Mouse (Mus musculus) ES-E14 (cell line): Measurements from ENCODE around the gene Tiam1. TPM values are rescaled to one million over a fixed set of nuclear protein-coding genes. Genes with fewer than 3 reads are reported as not detected.

Experiments used
- DNase-seq: peaks from one replicate; pipeline ENCODE4 v3.0.0-alpha.2; 2013; ENCODE audit warnings: low read depth, low spot score
- H3K27ac ChIP-seq: 2 replicates; pipeline ENCODE4 v1.5.1; 2012; ENCODE audit warnings: low read depth, mild to moderate bottlenecking, low read length, moderate library complexity, mixed read lengths; ENCODE audit not compliant: poor library complexity, insufficient read depth, severe bottlenecking
- H3K36me3 ChIP-seq: 2 replicates; pipeline ENCODE4 v1.6.1; 2012; ENCODE audit warnings: mild to moderate bottlenecking, low read length, moderate library complexity, mixed read lengths; ENCODE audit not compliant: control insufficient read depth, poor library complexity, insufficient read depth, severe bottlenecking
- H3K4me1 ChIP-seq, 2 experiments: fragments of 150-350 bp in 1 of 2; sonication (generic) in 1 of 2; 2 replicates each; pipeline ENCODE4 v1.6.1; 2012; ENCODE audit warnings: low read length in 2 of 2, mild to moderate bottlenecking in 1 of 2, mixed read lengths in 1 of 2; ENCODE audit not compliant: control insufficient read depth in 2 of 2, insufficient read depth in 2 of 2, poor library complexity in 1 of 2
- H3K4me3 ChIP-seq, 2 experiments: fragments of 150-350 bp in 1 of 2; sonication (generic) in 1 of 2; 2 replicates each; pipeline ENCODE4 v1.5.1; 2012; ENCODE audit warnings: low read length in 2 of 2, low read depth in 1 of 2, mild to moderate bottlenecking in 1 of 2, mixed read lengths in 1 of 2; ENCODE audit not compliant: insufficient read depth in 1 of 2, poor library complexity in 1 of 2, severe bottlenecking in 1 of 2
- H3K9ac ChIP-seq: 2 replicates; pipeline ENCODE4 v1.6.1; 2012; ENCODE audit warnings: low read depth, mild to moderate bottlenecking, low read length, mixed read lengths; ENCODE audit not compliant: poor library complexity, insufficient read depth, severe bottlenecking
- H3K9me3 ChIP-seq: fragments of 150-350 bp; sonication (generic); 2 replicates; pipeline ENCODE4 v1.6.1; 2012; ENCODE audit warnings: low read depth, mild to moderate bottlenecking, low read length; ENCODE audit not compliant: control insufficient read depth, insufficient read depth
- CHD2 ChIP-seq: IDR thresholded peaks from 2 replicates; pipeline ENCODE4 v1.6.1; 2014; ENCODE audit warnings: mild to moderate bottlenecking, low read depth, low read length, inconsistent platforms
- HCFC1 ChIP-seq: IDR thresholded peaks from 2 replicates; pipeline ENCODE4 v1.6.1; 2012; ENCODE audit warnings: low read length, inconsistent platforms, borderline replicate concordance; ENCODE audit not compliant: insufficient read depth
- MAFK ChIP-seq: IDR thresholded peaks from 2 replicates; pipeline ENCODE4 v1.6.1; 2014; ENCODE audit warnings: mild to moderate bottlenecking, low read depth, low read length, inconsistent platforms; ENCODE audit not compliant: insufficient read depth
- ZC3H11A ChIP-seq: IDR thresholded peaks from 2 replicates; pipeline ENCODE4 v1.6.1; 2012; ENCODE audit warnings: low read depth, mild to moderate bottlenecking, inconsistent platforms, low read length, borderline replicate concordance
- ZNF384 ChIP-seq: IDR thresholded peaks from 2 replicates; pipeline ENCODE4 v1.6.1; 2012; ENCODE audit warnings: low read depth, low read length, inconsistent platforms
- in situ Hi-C, 2 experiments: fragments of 600-800 bp; cut with MboI; formaldehyde crosslinking; loops; one replicate each; pipeline ENCODE4 v1.15.1; 2025; ENCODE audit warnings: low sequenced_read_pairs in 2 of 2, inconsistent platforms in 1 of 2; ENCODE audit not compliant: unreplicated experiment in 2 of 2
- total RNA-seq: library from RNA; depleted of rRNA; stranded (reverse); fragments of 300-350 nt; gene quantifications from 2 replicates; pipeline ENCODE4 v1.2.3, GENCODE M21; 2012

Tiam1 gene
- total RNA-seq, 1 experiment, result 15.7 TPM

DNA sequence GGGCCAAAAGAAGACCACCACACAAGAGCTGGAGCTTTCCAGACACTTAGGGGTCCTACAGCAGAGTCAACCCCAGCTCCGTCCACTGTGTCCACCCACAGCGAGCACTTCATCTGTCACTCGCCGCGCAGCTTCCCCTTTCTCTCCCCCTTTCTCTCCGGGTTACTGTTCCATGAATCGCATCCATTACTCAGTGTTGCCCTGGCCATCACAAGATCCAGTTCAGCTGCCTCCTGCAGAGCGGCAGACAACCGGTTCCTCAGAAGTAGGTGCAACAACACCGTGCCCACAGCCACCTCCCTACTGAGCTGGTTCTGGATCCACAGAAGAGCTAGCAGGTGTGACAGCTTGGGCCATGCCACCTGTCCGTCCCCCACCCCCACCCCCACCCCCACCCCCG lies 184.6 kb downstream of the Tiam1 start:
- in situ Hi-C loops, result no loop called here
- no peak for DNase-seq
- no peak overlapping the region for H3K9ac ChIP-seq
- H3K4me3 ChIP-seq, result no peak overlapping the region
- no peaks in the 10 kb centered on the region for H3K9me3 ChIP-seq
- peaks cover 9 to 17% of the 10 kb centered on the region in 2 experiments for H3K4me1 ChIP-seq
- TF ChIP-seq ZNF384 (no peak), ZC3H11A (no peak), CHD2 (no peak), HCFC1 (no peak), MAFK (no peak)
- no peak overlapping the region for H3K27ac ChIP-seq
- H3K36me3 ChIP-seq, result no peaks in the 10 kb centered on the region

DNA sequence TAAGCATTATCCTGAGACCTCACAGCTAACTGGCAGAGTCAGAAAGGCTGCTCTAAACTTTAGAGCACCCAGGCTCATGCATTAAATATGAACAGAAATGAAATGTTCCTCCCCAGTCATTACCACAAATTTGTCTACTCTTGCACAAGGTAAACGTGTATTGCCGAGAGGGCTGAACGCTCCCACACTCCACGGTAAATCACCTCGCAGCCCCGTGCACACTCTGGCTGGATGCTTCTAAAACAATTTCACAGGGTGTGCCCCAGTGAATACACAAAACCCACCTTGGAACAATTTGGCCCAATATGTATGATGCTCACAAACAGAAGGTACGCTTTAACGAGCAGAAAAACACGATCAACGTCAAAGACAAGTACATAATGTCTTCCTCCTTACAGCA lies 185.5 kb downstream of the Tiam1 start:
- Histone ChIP-seq H3K4me1 (peaks cover 13 to 18% of the 10 kb centered on the region in 2 experiments), H3K9me3 (no peaks in the 10 kb centered on the region), H3K4me3 (no peak overlapping the region), H3K36me3 (no peaks in the 10 kb centered on the region), H3K27ac (no peak overlapping the region), H3K9ac (no peak overlapping the region)
- TF ChIP-seq CHD2, result no peak
- no peak for TF ChIP-seq ZC3H11A
- no peak for TF ChIP-seq HCFC1
- TF ChIP-seq ZNF384, result no peak
- TF ChIP-seq MAFK, result no peak
- in situ Hi-C loops, result no loop called here
- no peak for DNase-seq

DNA sequence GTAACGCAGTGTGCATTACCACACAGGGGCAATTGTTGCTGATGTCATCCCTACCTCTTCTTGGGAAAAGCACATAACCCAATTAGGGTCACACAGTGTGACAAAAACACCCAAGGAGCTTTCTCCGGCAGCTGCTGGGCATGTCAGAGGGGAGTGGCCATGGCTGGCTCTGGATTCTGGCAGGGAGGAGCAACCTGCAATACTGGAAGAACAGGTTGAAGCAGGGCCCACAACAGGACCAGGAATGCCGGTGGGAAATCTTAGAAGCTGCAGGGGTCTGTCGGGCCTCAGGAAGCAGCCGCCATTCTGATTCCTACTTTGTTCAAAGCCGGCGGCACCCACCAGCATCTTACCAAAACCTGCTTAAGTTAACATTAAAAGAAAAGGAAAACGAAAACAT lies 189.0 kb downstream of the Tiam1 start:
- Histone ChIP-seq H3K4me1 (peaks cover 13 to 19% of the 10 kb centered on the region in 2 experiments), H3K9ac (no peak overlapping the region), H3K4me3 (peak overlapping the region in 1 of 2 experiments; percentile 22; a peak in 2 of 4 replicates), H3K36me3 (no peaks in the 10 kb centered on the region), H3K9me3 (no peaks in the 10 kb centered on the region), H3K27ac (peak overlapping the region; percentile 32)
- TF ChIP-seq HCFC1 (no peak), ZNF384 (no peak), MAFK (no peak), ZC3H11A (no peak)
- no peak for DNase-seq
- in situ Hi-C loops, result no loop called here

DNA sequence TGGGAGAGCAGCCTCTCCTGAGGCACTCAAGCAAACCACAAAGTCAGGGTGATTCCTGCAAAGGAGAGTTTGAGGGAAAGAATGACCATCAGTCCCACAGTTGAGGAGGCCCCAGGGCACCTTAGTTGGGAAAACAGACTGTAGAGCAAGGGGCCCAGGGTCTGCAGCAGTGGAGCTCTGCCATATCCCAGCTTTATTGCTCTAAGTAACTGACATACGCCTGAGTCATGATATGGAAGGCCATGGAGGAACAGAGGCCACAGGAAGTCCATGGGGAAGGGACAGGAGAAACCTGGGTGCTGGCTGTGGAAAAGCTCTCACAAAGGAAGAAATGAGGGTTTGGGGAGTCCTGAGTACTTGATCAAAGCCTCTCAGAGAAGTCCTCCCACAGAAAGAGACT lies 189.5 kb downstream of the Tiam1 start:
- H3K27ac ChIP-seq, result peak overlapping the region; percentile 32
- in situ Hi-C loops, result no loop called here

DNA sequence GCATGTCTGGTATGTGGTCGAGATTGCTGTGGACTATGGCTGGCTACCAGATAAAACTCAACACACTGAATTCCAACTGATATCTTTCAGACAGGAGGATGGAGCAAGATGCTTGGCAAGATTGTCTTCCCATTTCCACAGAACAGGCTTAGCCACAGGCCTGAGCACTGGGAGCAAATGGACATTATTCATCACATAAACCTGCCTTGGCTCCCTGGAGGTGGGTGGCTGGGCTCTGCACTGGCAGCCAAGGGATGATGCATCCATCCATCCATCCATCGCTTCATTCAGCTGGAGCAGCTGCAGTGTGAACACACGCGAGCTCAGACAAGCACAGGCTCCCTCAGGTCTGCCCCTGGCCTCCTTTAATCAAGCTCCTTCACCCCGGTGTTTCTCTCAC lies 190.7 kb downstream of the Tiam1 start:
- Histone ChIP-seq H3K9ac (no peak overlapping the region), H3K4me3 (no peak overlapping the region), H3K36me3 (no peaks in the 10 kb centered on the region), H3K4me1 (peaks cover 11 to 12% of the 10 kb centered on the region in 2 experiments; a peak in 2 of 4 replicates), H3K9me3 (no peaks in the 10 kb centered on the region), H3K27ac (no peak overlapping the region)
- TF ChIP-seq MAFK (no peak), HCFC1 (no peak), ZC3H11A (no peak), CHD2 (no peak), ZNF384 (no peak)
- DNase-seq, result no peak
- in situ Hi-C loops, result no loop called here

More for the DNA sequence above, 189.5 kb downstream of the Tiam1 start:
- TF ChIP-seq CHD2 (no peak), HCFC1 (no peak), ZC3H11A (no peak), ZNF384 (no peak), MAFK (no peak)
- Histone ChIP-seq H3K36me3 (no peaks in the 10 kb centered on the region), H3K4me3 (peak overlapping the region in 1 of 2 experiments; percentile 22; a peak in 2 of 4 replicates), H3K9ac (0 out of 2 replicates have a peak overlapping the region, but pooled peaks have one; percentile 24), H3K4me1 (peaks cover 11 to 18% of the 10 kb centered on the region in 2 experiments; a peak in 2 of 4 replicates), H3K9me3 (no peaks in the 10 kb centered on the region)
- DNase-seq, result no peak
